Mouse (Mus musculus) layer of hippocampus, postnatal 25 days (tissue): ENCODE measurements around the gene Srebf1. TPM values are rescaled to one million over a fixed set of nuclear protein-coding genes. Genes with fewer than 3 reads are reported as not detected.

Experiments
- DNase-seq, 2 experiments: peaks; one replicate each; pipeline ENCODE4 v3.0.0; 2022; ENCODE audit warnings: mixed read lengths in 2 of 2, low spot score in 1 of 2; ENCODE audit errors: extremely low spot score in 1 of 2
- total RNA-seq, 2 experiments: library from RNA; stranded (reverse); gene quantifications; 2 replicates each; pipeline ENCODE4 v1.2.3; 2021

The Srebf1 gene
- total RNA-seq, 2 experiments from 2014 or later, result 49.9 to 58.1 TPM

- no peak for DNase-seq
Observed at GRCm38 (mm10) chr11:60208712-60209111, 13.7 kb downstream of the Srebf1 start.

GRCm38 (mm10) chr11:60208201-60208600 lies 14.2 kb downstream of the Srebf1 start:
- no peak for DNase-seq

GRCm38 (mm10) chr11:60206207-60206606 lies 16.2 kb downstream of the Srebf1 start:
- no peak for DNase-seq

GRCm38 (mm10) chr11:60205026-60205425 lies 17.4 kb downstream of the Srebf1 start:
- DNase-seq, result no peak

- DNase-seq, result no peak
Observed at GRCm38 (mm10) chr11:60202710-60203638, 19.4 kb downstream of the Srebf1 start.

GRCm38 (mm10) chr11:60200384-60200783 lies 22.0 kb downstream of the Srebf1 start:
- DNase-seq, result no peak

GRCm38 (mm10) chr11:60199702-60200184 lies 22.6 kb downstream of the Srebf1 start:
- DNase-seq, result peak; percentile 97 to 99

GRCm38 (mm10) chr11:60198651-60199050 lies 23.7 kb downstream of the Srebf1 start:
- no peak for DNase-seq

GRCm38 (mm10) chr11:60197998-60198619 lies 24.3 kb downstream of the Srebf1 start:
- no peak for DNase-seq

- no peak for DNase-seq
Observed at GRCm38 (mm10) chr11:60196344-60196743, 26.0 kb downstream of the Srebf1 start.

GRCm38 (mm10) chr11:60195108-60195507 lies 27.3 kb downstream of the Srebf1 start:
- no peak for DNase-seq

GRCm38 (mm10) chr11:60193556-60193955 lies 28.8 kb downstream of the Srebf1 start:
- DNase-seq, result no peak

- DNase-seq, result no peak
Observed at GRCm38 (mm10) chr11:60192534-60192933, 29.8 kb downstream of the Srebf1 start.

GRCm38 (mm10) chr11:60190055-60190641 lies 32.2 kb downstream of the Srebf1 start:
- DNase-seq, result no peak

GRCm38 (mm10) chr11:60189501-60190040 lies 32.8 kb downstream of the Srebf1 start:
- DNase-seq, result no peak

- no peak for DNase-seq
Observed at GRCm38 (mm10) chr11:60188275-60188853, 34.0 kb downstream of the Srebf1 start.

- DNase-seq, result no peak
Observed at GRCm38 (mm10) chr11:60187070-60187469, 35.3 kb downstream of the Srebf1 start.

- no peak for DNase-seq
Observed at GRCm38 (mm10) chr11:60185396-60186231, 36.8 kb downstream of the Srebf1 start.
